Mouse (Mus musculus): Measurements from ENCODE around the gene Ppef2. TPM values are rescaled to one million over a fixed set of nuclear protein-coding genes. Genes with fewer than 3 reads are reported as not detected.

Gene Ppef2
- polyA plus RNA-seq, 1 experiment from 2014 or later: not detected

GRCm38 (mm10) chr5:92231836-92232235 is 24.2 kb downstream of the Ppef2 start:
- 58% methylated on average over 10 of the region's 10 CpGs for WGBS (ENCODE audit: insufficient replicate concordance)
- H3K4me3 ChIP-seq: no peak overlapping the region
- H3K27ac ChIP-seq: no peak overlapping the region

GRCm38 (mm10) chr5:92230306-92230705 is 25.8 kb downstream of the Ppef2 start:
- H3K4me1 ChIP-seq: no peaks in the 10 kb centered on the region; the same call in 1 of the 2 replicates
- H3K9ac ChIP-seq: no peak overlapping the region
- H3K27me3 ChIP-seq (replicated peaks): peaks cover 36% of the 10 kb centered on the region
- no peak overlapping the region for H3K4me3 ChIP-seq
- WGBS (ENCODE audit: insufficient replicate concordance): 67% methylated on average over 11 of the region's 11 CpGs
- ATAC-seq: no peak
- no peak overlapping the region for H3K27ac ChIP-seq
- H3K4me2 ChIP-seq: no peak overlapping the region
- H3K36me3 ChIP-seq: no peaks in the 10 kb centered on the region
- H3K9me3 ChIP-seq (replicated peaks): no peaks in the 10 kb centered on the region

More at GRCm38 (mm10) chr5:92231836-92232235, 24.2 kb downstream of the Ppef2 start:
- H3K9ac ChIP-seq: no peak overlapping the region
- H3K4me1 ChIP-seq: no peaks in the 10 kb centered on the region; the same call in 1 of the 2 replicates
- no peak overlapping the region for H3K4me2 ChIP-seq
- H3K27me3 ChIP-seq (replicated peaks): peaks cover 50% of the 10 kb centered on the region
- no peak for ATAC-seq
- H3K9me3 ChIP-seq (replicated peaks): no peaks in the 10 kb centered on the region
- H3K36me3 ChIP-seq: no peaks in the 10 kb centered on the region

- no peak for ATAC-seq
- no peak overlapping the region for H3K9ac ChIP-seq
- H3K4me1 ChIP-seq: no peaks in the 10 kb centered on the region
- no peak overlapping the region for H3K4me3 ChIP-seq
- no peaks in the 10 kb centered on the region for H3K9me3 ChIP-seq (replicated peaks)
- 89% methylated on average over 3 of the region's 3 CpGs for WGBS (ENCODE audit: insufficient replicate concordance)
- no peaks in the 10 kb centered on the region for H3K36me3 ChIP-seq
- peaks cover 36% of the 10 kb centered on the region for H3K27me3 ChIP-seq (replicated peaks)
- no peak overlapping the region for H3K4me2 ChIP-seq
- H3K27ac ChIP-seq: no peak overlapping the region
These were observed 26.6 kb downstream of the Ppef2 start for GRCm38 (mm10) chr5:92229514-92229913.

GRCm38 (mm10) chr5:92228776-92229175 is 27.3 kb downstream of the Ppef2 start:
- H3K4me2 ChIP-seq: 0 out of 2 replicates have a peak overlapping the region, but pooled peaks have one; percentile 5
- no peaks in the 10 kb centered on the region for H3K36me3 ChIP-seq
- no peak for ATAC-seq
- no peak overlapping the region for H3K9ac ChIP-seq
- no peaks in the 10 kb centered on the region for H3K4me1 ChIP-seq
- no peak overlapping the region for H3K4me3 ChIP-seq
- H3K27ac ChIP-seq: no peak overlapping the region
- peaks cover 33% of the 10 kb centered on the region for H3K27me3 ChIP-seq (replicated peaks)
- no peaks in the 10 kb centered on the region for H3K9me3 ChIP-seq (replicated peaks)
- WGBS (ENCODE audit: insufficient replicate concordance): 24% methylated on average over 10 of the region's 10 CpGs

GRCm38 (mm10) chr5:92227782-92228181 is 28.3 kb downstream of the Ppef2 start:
- H3K4me1 ChIP-seq: no peaks in the 10 kb centered on the region
- H3K36me3 ChIP-seq: no peaks in the 10 kb centered on the region
- 62% methylated on average over 7 of the region's 7 CpGs for whole genome bisulfite sequencing (ENCODE audit: insufficient replicate concordance)
- no peak overlapping the region for H3K9ac ChIP-seq
- no peak for ATAC-seq
- H3K27ac ChIP-seq: no peak overlapping the region
- no peaks in the 10 kb centered on the region for H3K9me3 ChIP-seq (replicated peaks)
- H3K4me2 ChIP-seq: no peak overlapping the region
- peaks cover 33% of the 10 kb centered on the region for H3K27me3 ChIP-seq (replicated peaks)
- no peak overlapping the region for H3K4me3 ChIP-seq

GRCm38 (mm10) chr5:92220287-92220902 is 35.7 kb downstream of the Ppef2 start:
- H3K36me3 ChIP-seq: no peaks in the 10 kb centered on the region
- no peaks in the 10 kb centered on the region for H3K4me1 ChIP-seq

GRCm38 (mm10) chr5:92219826-92220225 is 36.3 kb downstream of the Ppef2 start:
- Histone ChIP-seq H3K36me3 (no peaks in the 10 kb centered on the region), H3K9ac (no peak overlapping the region), H3K9me3 (replicated peaks) (no peaks in the 10 kb centered on the region), H3K27me3 (replicated peaks) (peaks cover 29% of the 10 kb centered on the region), H3K27ac (no peak overlapping the region), H3K4me2 (no peak overlapping the region), H3K4me1 (no peaks in the 10 kb centered on the region), H3K4me3 (no peak overlapping the region)
- ATAC-seq: no peak
- 30% methylated on average over 6 of the region's 6 CpGs for WGBS (ENCODE audit: insufficient replicate concordance)

More at GRCm38 (mm10) chr5:92220287-92220902, 35.7 kb downstream of the Ppef2 start:
- peaks cover 29% of the 10 kb centered on the region for H3K27me3 ChIP-seq (replicated peaks)
- 66% methylated on average over 8 of the region's 8 CpGs for WGBS (ENCODE audit: insufficient replicate concordance)
- H3K9me3 ChIP-seq (replicated peaks): no peaks in the 10 kb centered on the region
- no peak overlapping the region for H3K4me2 ChIP-seq
- H3K27ac ChIP-seq: no peak overlapping the region
- no peak overlapping the region for H3K4me3 ChIP-seq
- no peak for ATAC-seq
- no peak overlapping the region for H3K9ac ChIP-seq

GRCm38 (mm10) chr5:92218915-92219793 is 36.9 kb downstream of the Ppef2 start:
- Histone ChIP-seq H3K9ac (no peak overlapping the region), H3K9me3 (replicated peaks) (no peaks in the 10 kb centered on the region), H3K4me3 (no peak overlapping the region), H3K36me3 (no peaks in the 10 kb centered on the region), H3K27ac (no peak overlapping the region), H3K4me1 (no peaks in the 10 kb centered on the region), H3K27me3 (replicated peaks) (peaks cover 29% of the 10 kb centered on the region), H3K4me2 (no peak overlapping the region)
- no peak for ATAC-seq
- whole genome bisulfite sequencing (ENCODE audit: insufficient replicate concordance): 42% methylated on average over 17 of the region's 17 CpGs

- no peaks in the 10 kb centered on the region for H3K36me3 ChIP-seq
- no peak within 1 kb of the TSS for H3K4me3 ChIP-seq
- H3K27me3 ChIP-seq (replicated peaks): peaks cover 21% of the 10 kb centered on the region
- H3K4me2 ChIP-seq: no peak within 1 kb of the TSS
- H3K9ac ChIP-seq: no peak within 1 kb of the TSS
- ATAC-seq: no peak
- H3K4me1 ChIP-seq: no peaks in the 10 kb centered on the region
- no peaks in the 10 kb centered on the region for H3K9me3 ChIP-seq (replicated peaks)
- WGBS (ENCODE audit: insufficient replicate concordance): 80% methylated on average over 4 of the region's 4 CpGs
- H3K27ac ChIP-seq: no peak within 1 kb of the TSS
These were observed 40.8 kb downstream of the Ppef2 start, which contains the start of gene U90926 for GRCm38 (mm10) chr5:92215308-92215707. TSS of gene U90926 (minus strand) at chr5:92215408.

GRCm38 (mm10) chr5:92212231-92212630 is 43.8 kb downstream of the Ppef2 start:
- Histone ChIP-seq H3K27me3 (replicated peaks) (0 out of 2 replicates have a peak, but pooled peaks cover 13% of the 10 kb centered on the region), H3K4me3 (no peak overlapping the region), H3K4me1 (no peaks in the 10 kb centered on the region), H3K36me3 (no peaks in the 10 kb centered on the region), H3K9me3 (replicated peaks) (no peaks in the 10 kb centered on the region), H3K27ac (no peak overlapping the region), H3K9ac (no peak overlapping the region), H3K4me2 (no peak overlapping the region)
- ATAC-seq: no peak
- 64% methylated on average over 4 of the region's 4 CpGs for WGBS (ENCODE audit: insufficient replicate concordance)

- WGBS (ENCODE audit: insufficient replicate concordance): 43% methylated on average over 8 of the region's 8 CpGs
- Histone ChIP-seq H3K4me1 (peaks cover 4% of the 10 kb centered on the region; the same call in 1 of the 2 replicates), H3K9ac (no peak overlapping the region), H3K36me3 (peaks cover 2% of the 10 kb centered on the region; the same call in 1 of the 2 replicates), H3K27ac (no peak overlapping the region), H3K27me3 (replicated peaks) (0 out of 2 replicates have a peak, but pooled peaks cover 10% of the 10 kb centered on the region), H3K4me3 (no peak overlapping the region), H3K4me2 (no peak overlapping the region), H3K9me3 (replicated peaks) (no peaks in the 10 kb centered on the region)
- no peak for ATAC-seq
These were observed 45.9 kb downstream of the Ppef2 start for GRCm38 (mm10) chr5:92210205-92210604.

- ATAC-seq: no peak
- H3K27me3 ChIP-seq (replicated peaks): 0 out of 2 replicates have a peak, but pooled peaks cover 10% of the 10 kb centered on the region
These were observed 50.0 kb downstream of the Ppef2 start for GRCm38 (mm10) chr5:92206121-92206520.

More at GRCm38 (mm10) chr5:92206121-92206520, 50.0 kb downstream of the Ppef2 start:
- Histone ChIP-seq H3K9me3 (replicated peaks) (no peaks in the 10 kb centered on the region), H3K4me1 (peaks cover 21% of the 10 kb centered on the region), H3K27ac (no peak overlapping the region), H3K4me2 (no peak overlapping the region), H3K4me3 (no peak overlapping the region), H3K36me3 (peaks cover 38% of the 10 kb centered on the region), H3K9ac (no peak overlapping the region)
- WGBS (ENCODE audit: insufficient replicate concordance): 81% methylated on average over 6 of the region's 6 CpGs

Data from liver, embryonic 12.5 days (tissue).